Mouse (Mus musculus): ENCODE data around the gene Plch2. TPM values are rescaled to one million over a fixed set of nuclear protein-coding genes. Genes with fewer than 3 reads are reported as not detected.
A peak's percentile ranks its signal among the peaks of the same experiment; 100 is the strongest.

Plch2 gene
- polyA plus RNA-seq, 1 experiment, result 37.6 TPM

- TF ChIP-seq POLR2A (IDR thresholded peaks at IDR 0.05; ENCODE audit: borderline replicate concordance, extremely low read depth, insufficient read depth, insufficient read length, poor library complexity, severe bottlenecking), result no peak
- TF ChIP-seq CTCF (IDR thresholded peaks at IDR 0.05; ENCODE audit: borderline replicate concordance, extremely low read depth, insufficient read depth, insufficient read length), result no peak
- DNase-seq (ENCODE audit: low read depth), result no peak
Measured at GRCm38 (mm10) chr4:155042606-155043288, 13.8 kb downstream of the Plch2 start.

DNA sequence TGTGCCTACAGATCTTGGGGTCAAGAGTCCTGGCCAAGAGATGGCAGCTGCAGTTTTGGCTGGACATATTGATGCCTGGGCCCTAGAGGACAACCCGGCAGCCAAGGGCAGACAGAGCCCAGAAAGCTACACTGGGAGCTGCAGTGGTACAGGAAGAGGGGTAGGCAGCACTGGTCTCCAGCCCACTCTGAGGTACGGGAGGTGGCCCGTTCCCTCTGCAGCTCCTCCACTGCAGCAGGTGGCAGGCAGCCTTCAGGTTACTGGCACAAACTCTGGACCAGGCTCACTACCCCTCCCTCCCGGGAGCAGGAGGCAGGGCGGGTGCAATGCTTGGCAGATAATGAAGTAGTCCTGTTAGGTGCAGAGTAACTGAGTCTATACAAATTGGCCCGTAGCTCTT, 15.9 kb downstream of the Plch2 start:
- TF ChIP-seq CTCF (IDR thresholded peaks at IDR 0.05; ENCODE audit: borderline replicate concordance, extremely low read depth, insufficient read depth, insufficient read length) (no peak), POLR2A (IDR thresholded peaks at IDR 0.05; ENCODE audit: borderline replicate concordance, extremely low read depth, insufficient read depth, insufficient read length, poor library complexity, severe bottlenecking) (no peak)
- DNase-seq (ENCODE audit: low read depth), result no peak

DNA sequence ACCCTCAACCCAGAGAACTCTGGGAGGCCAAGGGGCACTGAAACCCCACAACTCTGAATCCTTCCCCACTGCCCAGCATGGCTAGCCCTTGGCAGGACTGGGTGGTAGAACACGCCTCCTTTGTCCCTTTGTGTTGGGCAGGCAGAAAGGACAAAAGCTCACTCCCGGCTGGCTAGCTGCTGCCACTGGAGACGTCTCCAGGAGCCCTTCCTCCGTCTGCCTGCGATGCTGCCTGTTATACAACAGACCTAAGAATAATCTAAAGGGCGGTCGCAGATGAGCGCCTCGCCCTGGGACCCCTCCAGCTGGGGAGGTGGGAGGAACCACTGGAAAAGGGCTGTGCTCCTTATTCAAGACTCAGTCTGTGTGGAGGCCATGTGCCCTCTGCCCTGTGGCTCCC, 16.4 kb downstream of the Plch2 start:
- peak; percentile 62 for DNase-seq (ENCODE audit: low read depth)
- TF ChIP-seq CTCF (IDR thresholded peaks at IDR 0.05; ENCODE audit: borderline replicate concordance, extremely low read depth, insufficient read depth, insufficient read length), result no peak
- TF ChIP-seq POLR2A (IDR thresholded peaks at IDR 0.05; ENCODE audit: borderline replicate concordance, extremely low read depth, insufficient read depth, insufficient read length, poor library complexity, severe bottlenecking), result no peak

GRCm38 (mm10) chr4:155034787-155035186, 21.8 kb downstream of the Plch2 start:
- no peak for DNase-seq (ENCODE audit: low read depth)
- TF ChIP-seq POLR2A (IDR thresholded peaks at IDR 0.05; ENCODE audit: borderline replicate concordance, extremely low read depth, insufficient read depth, insufficient read length, poor library complexity, severe bottlenecking) (no peak), CTCF (IDR thresholded peaks at IDR 0.05; ENCODE audit: borderline replicate concordance, extremely low read depth, insufficient read depth, insufficient read length) (no peak)

DNA sequence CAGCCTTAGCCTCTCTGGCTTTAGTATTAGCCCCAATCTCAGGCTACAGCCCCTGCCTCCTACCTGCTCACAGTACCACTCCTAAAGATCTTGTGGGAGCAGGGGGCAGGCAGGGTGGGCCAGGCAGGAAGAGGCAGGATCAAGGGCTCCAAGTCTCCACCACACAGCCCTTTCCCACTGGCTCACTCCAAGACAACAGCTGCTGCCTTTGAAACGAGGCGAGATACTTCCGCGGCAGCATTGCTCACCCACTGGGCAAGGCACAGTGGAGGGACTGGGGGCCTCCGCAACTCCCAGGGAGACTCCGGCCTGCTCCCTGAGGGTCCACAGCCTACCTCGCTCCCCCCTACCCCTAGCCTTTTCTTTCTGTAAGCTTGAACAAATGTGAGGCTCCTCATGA, 22.4 kb downstream of the Plch2 start:
- TF ChIP-seq POLR2A (IDR thresholded peaks at IDR 0.05; ENCODE audit: borderline replicate concordance, extremely low read depth, insufficient read depth, insufficient read length, poor library complexity, severe bottlenecking), result no peak
- no peak for TF ChIP-seq CTCF (IDR thresholded peaks at IDR 0.05; ENCODE audit: borderline replicate concordance, extremely low read depth, insufficient read depth, insufficient read length)
- no peak for DNase-seq (ENCODE audit: low read depth)

GRCm38 (mm10) chr4:155033115-155033514, 23.5 kb downstream of the Plch2 start:
- TF ChIP-seq CTCF (IDR thresholded peaks at IDR 0.05; ENCODE audit: borderline replicate concordance, extremely low read depth, insufficient read depth, insufficient read length) (no peak), POLR2A (IDR thresholded peaks at IDR 0.05; ENCODE audit: borderline replicate concordance, extremely low read depth, insufficient read depth, insufficient read length, poor library complexity, severe bottlenecking) (no peak)
- no peak for DNase-seq (ENCODE audit: low read depth)

DNA sequence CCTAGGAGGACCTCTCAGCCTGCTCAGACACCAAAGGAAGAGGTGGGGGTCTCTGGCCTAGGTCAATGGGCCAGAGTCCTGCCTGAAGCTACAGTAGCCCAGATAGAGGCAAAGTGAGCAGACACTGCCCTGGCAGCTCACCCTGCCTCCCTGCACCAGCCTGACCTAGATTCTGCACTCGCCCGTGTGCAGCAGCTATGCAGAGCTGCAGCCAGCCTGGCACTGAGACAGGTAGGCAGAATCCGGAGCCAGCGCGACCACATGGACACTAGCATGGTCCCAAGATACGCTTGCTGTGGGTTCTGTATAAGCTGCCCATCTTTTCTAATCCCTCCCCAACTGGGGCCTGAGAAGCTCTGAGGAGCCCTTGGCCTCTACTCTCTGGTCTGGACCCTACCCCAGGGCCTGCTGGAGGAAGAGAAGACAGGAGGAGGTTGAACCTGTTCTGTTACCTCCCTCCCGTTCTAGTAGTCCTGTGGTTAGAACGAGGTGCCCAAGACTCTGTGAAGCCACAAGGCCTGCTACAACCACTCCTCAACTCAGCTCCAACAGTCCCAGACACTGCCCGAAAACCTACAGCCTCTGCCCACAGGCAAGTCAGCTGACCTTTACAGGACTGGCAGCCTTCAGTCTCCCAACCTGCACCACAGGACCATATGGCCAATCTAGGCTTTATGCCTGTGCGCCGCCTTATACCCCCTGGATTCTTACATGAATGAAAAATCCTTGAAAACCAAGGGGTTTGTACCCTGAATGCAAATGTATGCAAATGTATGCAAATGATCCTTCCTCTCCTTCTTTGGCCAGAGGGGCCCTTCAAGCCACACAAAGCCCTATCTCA, 32.2 kb downstream of the Plch2 start:
- DNase-seq (ENCODE audit: low read depth), result peak; percentile 75
- TF ChIP-seq POLR2A (IDR thresholded peaks at IDR 0.05; ENCODE audit: borderline replicate concordance, extremely low read depth, insufficient read depth, insufficient read length, poor library complexity, severe bottlenecking) (no peak), CTCF (IDR thresholded peaks at IDR 0.05; ENCODE audit: borderline replicate concordance, extremely low read depth, insufficient read depth, insufficient read length) (no peak)

DNA sequence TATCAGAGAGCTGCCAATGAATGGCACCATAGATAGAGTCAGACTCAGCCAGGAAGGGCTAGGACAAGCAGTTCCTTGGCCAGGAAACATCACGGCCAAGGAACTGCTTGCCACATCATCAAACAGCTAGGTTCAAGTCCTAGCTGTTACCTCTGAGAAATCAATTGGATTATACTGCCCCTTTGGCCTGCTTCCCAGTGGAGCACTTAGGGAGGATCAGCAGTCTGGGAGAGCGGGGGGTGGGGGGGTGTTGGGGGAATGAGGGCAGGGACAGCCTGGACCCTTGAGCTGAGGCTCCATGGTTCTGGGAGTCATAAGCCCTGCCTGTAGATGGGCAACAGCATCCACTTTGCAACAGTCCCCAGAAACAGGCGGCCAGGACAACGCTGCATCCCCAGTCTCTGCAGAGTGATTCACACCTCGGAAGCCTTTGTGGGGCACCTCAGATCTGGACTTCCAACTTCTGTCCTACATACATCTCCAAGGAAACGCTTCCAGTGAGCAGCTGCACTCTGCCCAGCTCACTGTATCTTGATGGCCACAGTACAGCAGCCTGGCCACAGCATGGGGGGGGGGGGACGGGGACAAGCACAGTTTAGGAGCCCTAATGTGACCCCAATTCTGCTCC, 34.2 kb downstream of the Plch2 start:
- DNase-seq (ENCODE audit: low read depth), result no peak

GRCm38 (mm10) chr4:155020813-155021212, 35.8 kb downstream of the Plch2 start:
- TF ChIP-seq CTCF (IDR thresholded peaks at IDR 0.05; ENCODE audit: borderline replicate concordance, extremely low read depth, insufficient read depth, insufficient read length) (no peak), POLR2A (IDR thresholded peaks at IDR 0.05; ENCODE audit: borderline replicate concordance, extremely low read depth, insufficient read depth, insufficient read length, poor library complexity, severe bottlenecking) (no peak)
- no peak for DNase-seq (ENCODE audit: low read depth)

More for the DNA sequence above, 34.2 kb downstream of the Plch2 start:
- TF ChIP-seq CTCF (IDR thresholded peaks at IDR 0.05; ENCODE audit: borderline replicate concordance, extremely low read depth, insufficient read depth, insufficient read length), result no peak
- no peak for TF ChIP-seq POLR2A (IDR thresholded peaks at IDR 0.05; ENCODE audit: borderline replicate concordance, extremely low read depth, insufficient read depth, insufficient read length, poor library complexity, severe bottlenecking)

DNA sequence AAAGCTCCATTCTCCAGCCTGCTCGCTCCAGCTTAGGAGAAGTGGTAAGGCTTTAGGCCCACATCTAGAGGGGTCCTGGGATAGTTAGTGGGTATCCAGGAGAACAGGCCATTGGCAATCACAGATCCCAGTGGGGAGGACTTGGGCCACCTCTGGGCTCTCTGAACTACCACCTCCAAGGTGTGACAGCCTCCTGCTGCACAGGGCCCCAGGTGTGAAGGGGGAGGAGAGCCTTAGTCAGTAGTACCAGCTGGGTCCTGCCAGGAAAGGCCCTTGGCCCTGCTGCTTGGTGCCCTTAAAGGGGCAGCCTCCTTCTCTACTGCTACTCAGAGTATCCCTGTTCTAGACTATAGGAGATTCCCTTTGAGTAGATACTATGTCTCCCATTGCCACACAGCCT, 36.4 kb downstream of the Plch2 start:
- DNase-seq (ENCODE audit: low read depth), result no peak
- TF ChIP-seq CTCF (IDR thresholded peaks at IDR 0.05; ENCODE audit: borderline replicate concordance, extremely low read depth, insufficient read depth, insufficient read length) (no peak), POLR2A (IDR thresholded peaks at IDR 0.05; ENCODE audit: borderline replicate concordance, extremely low read depth, insufficient read depth, insufficient read length, poor library complexity, severe bottlenecking) (no peak)

DNA sequence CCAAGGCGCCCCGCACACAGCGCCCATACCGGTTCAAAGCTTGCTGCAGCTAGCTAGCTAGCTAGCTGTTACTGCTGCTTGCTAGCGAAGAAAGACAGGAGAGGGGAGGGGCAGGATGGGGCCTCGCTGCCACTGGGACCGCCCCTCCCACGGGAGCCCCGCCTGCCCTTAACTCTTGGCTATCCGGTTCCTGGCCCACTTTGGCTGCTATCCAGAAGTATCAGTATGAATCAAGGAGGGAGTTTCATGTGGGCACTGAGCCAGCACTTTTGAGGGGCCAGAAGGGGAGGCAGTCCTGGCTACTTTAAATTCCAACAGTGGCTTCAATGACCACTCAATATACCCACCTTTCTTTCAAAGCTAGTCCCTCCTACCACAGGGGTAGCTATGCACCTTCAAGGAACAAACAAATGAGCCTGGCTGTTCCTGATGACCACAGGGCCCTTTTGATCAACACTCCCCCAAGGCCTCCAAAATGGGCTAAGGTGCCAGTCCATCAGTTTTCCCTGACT, 37.2 kb downstream of the Plch2 start:
- DNase-seq (ENCODE audit: low read depth), result peak; percentile 90

More for the DNA sequence above, 37.2 kb downstream of the Plch2 start:
- TF ChIP-seq POLR2A (IDR thresholded peaks at IDR 0.05; ENCODE audit: borderline replicate concordance, extremely low read depth, insufficient read depth, insufficient read length, poor library complexity, severe bottlenecking) (no peak), CTCF (IDR thresholded peaks at IDR 0.05; ENCODE audit: borderline replicate concordance, extremely low read depth, insufficient read depth, insufficient read length) (no peak)

Measured in brain, embryonic 14.5 days (tissue).